Mouse (Mus musculus) limb, embryonic 13.5 days (tissue): ENCODE data around the gene Gm42791. TPM values are rescaled to one million over a fixed set of nuclear protein-coding genes. Genes with fewer than 3 reads are reported as not detected.
A peak's percentile ranks its signal among the peaks of the same experiment; 100 is the strongest.

ENCODE experiments used
- ATAC-seq: fragments of 200-750 bp; cut with Nextera tagmentation; 2 replicates; pipeline ENCODE4 v1.8.0; 2017; ENCODE audit warnings: low read depth, moderate number of reproducible peaks, moderate TSS enrichment; ENCODE audit not compliant: low FRiP score
- H3K27ac ChIP-seq: fragments of 300-500 bp; sonication (generic); 2 replicates; pipeline ENCODE4 v1.5.1; 2015; ENCODE audit warnings: inconsistent platforms, mild to moderate bottlenecking, moderate library complexity
- H3K27me3 ChIP-seq: fragments of 300-500 bp; sonication (generic); 2 replicates; pipeline ENCODE4 v1.6.1; 2015; ENCODE audit warnings: mild to moderate bottlenecking, inconsistent platforms
- H3K36me3 ChIP-seq: fragments of 300-500 bp; sonication (generic); 2 replicates; pipeline ENCODE4 v1.6.1; 2015; ENCODE audit warnings: inconsistent platforms, mild to moderate bottlenecking, moderate library complexity
- H3K4me1 ChIP-seq: fragments of 300-500 bp; sonication (generic); 2 replicates; pipeline ENCODE4 v1.6.1; 2015; ENCODE audit warnings: inconsistent platforms
- H3K4me2 ChIP-seq: fragments of 300-500 bp; sonication (generic); replicated peaks from 2 replicates; pipeline ENCODE4 v1.6.1; 2015; ENCODE audit warnings: inconsistent platforms, mild to moderate bottlenecking, moderate library complexity
- H3K4me3 ChIP-seq: fragments of 300-500 bp; sonication (generic); 2 replicates; pipeline ENCODE4 v1.5.1; 2015; ENCODE audit warnings: moderate library complexity, mild to moderate bottlenecking, inconsistent platforms
- H3K9ac ChIP-seq: fragments of 300-500 bp; sonication (generic); 2 replicates; pipeline ENCODE4 v1.6.1; 2015; ENCODE audit warnings: mild to moderate bottlenecking, inconsistent platforms
- H3K9me3 ChIP-seq: fragments of 300-500 bp; sonication (generic); 2 replicates; pipeline ENCODE4 v1.6.1; 2016; ENCODE audit warnings: inconsistent platforms
- WGBS: fragments of 180-500 bp; shearing (Covaris S2); methylation state at CpG from one replicate; pipeline ENCODE4 v1.1.7; 2015; 5-methylcytosine and 5-hydroxymethylcytosine counted together
- polyA plus RNA-seq: library from polyadenylated mRNA; unstranded; fragments of >200 nt; fragmentation: Nextera tagmentation; extraction: Ambion mirVana; gene quantifications from 2 replicates; pipeline ENCODE4 v1.2.1, GENCODE M21; 2015

Gm42791 gene
- polyA plus RNA-seq, 1 experiment from 2014 or later = 1.6 TPM

DNA sequence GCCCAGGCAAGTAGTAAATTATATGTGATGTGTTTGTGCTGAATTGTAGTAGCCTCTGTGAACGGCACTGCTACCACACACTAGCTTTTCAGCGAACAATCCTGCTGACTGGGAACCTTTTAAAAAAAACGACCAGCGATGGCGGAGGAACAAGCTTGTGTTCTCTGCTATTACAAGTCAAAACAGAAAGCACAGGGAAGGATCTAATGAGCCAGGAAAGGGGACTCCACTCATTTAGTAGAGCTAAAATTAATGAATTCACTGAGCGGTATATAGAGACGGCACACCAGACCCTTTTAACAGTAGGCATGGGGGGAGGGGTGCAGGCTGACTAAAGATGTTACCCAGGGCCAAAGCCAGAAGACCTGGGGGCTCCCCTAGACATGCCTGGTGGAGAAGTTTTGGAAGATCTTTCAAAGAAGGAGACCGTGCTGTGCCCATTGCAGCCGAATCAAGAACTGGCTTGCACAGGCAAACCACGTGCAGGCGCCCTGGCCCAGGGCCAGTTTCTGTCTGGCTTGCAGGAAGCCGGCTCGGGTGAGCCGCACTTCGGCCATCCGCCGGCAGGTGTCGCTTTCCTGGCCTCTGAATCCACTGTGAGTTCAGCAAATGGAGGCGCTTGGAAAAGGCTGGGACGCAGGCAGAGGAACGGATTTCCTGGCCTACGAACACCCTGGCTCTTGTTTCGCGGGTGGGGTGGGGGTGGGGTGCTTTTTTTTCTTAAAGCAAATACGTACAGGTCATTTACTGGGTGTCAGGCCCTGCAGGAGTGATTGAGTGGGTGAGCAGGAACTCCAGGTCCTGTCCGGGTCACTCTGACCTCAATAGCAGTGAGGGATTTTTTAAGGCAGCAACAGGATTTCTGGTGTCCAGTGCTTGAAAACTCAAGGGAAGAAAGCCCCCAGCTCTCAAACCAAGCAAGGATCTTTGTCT is 11.7 kb upstream of the Gm42791 start:
- H3K4me1 ChIP-seq = peaks cover 42% of the 10 kb centered on the region
- 6% methylated on average over 26 of the region's 26 CpGs for WGBS
- no peaks in the 10 kb centered on the region for H3K36me3 ChIP-seq
- no peaks in the 10 kb centered on the region for H3K9me3 ChIP-seq
- H3K4me2 ChIP-seq = peak overlapping the region; percentile 64
- H3K27me3 ChIP-seq = no peaks in the 10 kb centered on the region
- peak overlapping the region; percentile 81 for H3K27ac ChIP-seq
- H3K4me3 ChIP-seq = peak overlapping the region; percentile 38
- peak overlapping the region; percentile 46 for H3K9ac ChIP-seq
- ATAC-seq = peak; percentile 75

DNA sequence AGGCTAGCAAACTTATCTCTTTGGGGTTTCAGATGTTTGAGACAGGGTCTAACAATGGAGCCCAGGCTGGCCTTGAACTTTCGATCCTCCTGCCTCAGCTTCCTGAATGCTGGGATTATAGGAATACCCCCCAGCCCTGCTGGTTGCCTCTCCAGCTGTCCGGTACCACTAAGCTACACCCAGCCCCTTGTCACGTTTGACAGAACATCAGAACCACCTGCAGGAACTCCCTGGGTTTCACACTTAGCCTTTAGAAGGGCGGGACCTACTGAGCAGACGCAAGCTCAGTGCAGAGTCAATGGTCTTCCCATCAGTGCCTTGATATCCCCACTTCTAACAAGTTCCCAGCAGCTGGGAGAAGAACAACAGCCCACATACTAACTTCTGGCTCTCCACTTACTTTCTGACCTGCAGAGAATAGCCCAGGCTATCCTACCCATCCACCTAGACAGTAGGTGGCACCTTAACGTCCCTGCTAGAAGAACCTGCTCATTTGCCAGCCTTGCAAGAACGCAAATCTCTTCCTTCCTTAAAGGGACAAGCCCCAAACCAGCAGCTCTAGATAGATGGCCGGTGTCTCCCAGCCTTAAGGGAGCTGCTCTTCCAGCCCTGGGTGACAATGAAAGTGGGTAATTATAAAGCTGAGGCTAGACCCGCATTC is 10.9 kb upstream of the Gm42791 start:
- Histone ChIP-seq H3K4me3 (peak overlapping the region; percentile 38), H3K9ac (peak overlapping the region; percentile 35; the same call in 1 of the 2 replicates)

DNA sequence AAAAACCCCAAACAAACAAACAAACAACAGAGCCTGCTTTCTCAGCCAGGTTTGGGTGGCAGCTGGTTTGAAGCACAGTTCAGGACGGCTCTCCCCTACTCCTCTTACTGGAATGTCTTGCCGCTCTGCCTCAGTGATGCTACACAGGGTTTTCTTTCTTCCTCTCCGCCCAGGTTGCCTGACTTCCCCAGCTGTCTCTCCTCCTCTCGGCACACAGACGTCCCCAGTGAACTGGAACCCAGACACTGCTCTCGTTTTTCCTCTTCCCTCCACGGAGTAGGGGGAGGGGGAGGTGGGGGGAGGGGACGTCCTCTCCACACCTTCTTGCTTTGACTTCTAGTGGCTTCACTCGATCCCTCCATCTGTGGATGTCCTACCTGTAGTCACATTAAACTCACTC is 10.1 kb upstream of the Gm42791 start:
- H3K4me3 ChIP-seq = no peak overlapping the region
- peaks cover 42% of the 10 kb centered on the region for H3K4me1 ChIP-seq
- H3K27me3 ChIP-seq = no peaks in the 10 kb centered on the region
- WGBS = 29% methylated on average over 8 of the region's 9 CpGs
- H3K4me2 ChIP-seq = no peak overlapping the region
- H3K27ac ChIP-seq = no peak overlapping the region
- H3K9ac ChIP-seq = no peak overlapping the region
- ATAC-seq = no peak
- no peaks in the 10 kb centered on the region for H3K9me3 ChIP-seq
- H3K36me3 ChIP-seq = no peaks in the 10 kb centered on the region

More for the DNA sequence above, 10.9 kb upstream of the Gm42791 start:
- H3K36me3 ChIP-seq = no peaks in the 10 kb centered on the region
- no peak for ATAC-seq
- WGBS = 51% methylated on average over 9 of the region's 9 CpGs
- no peaks in the 10 kb centered on the region for H3K9me3 ChIP-seq
- H3K27me3 ChIP-seq = no peaks in the 10 kb centered on the region
- peak overlapping the region; percentile 64 for H3K4me2 ChIP-seq
- peaks cover 42% of the 10 kb centered on the region for H3K4me1 ChIP-seq
- peak overlapping the region; percentile 74; the same call in 1 of the 2 replicates for H3K27ac ChIP-seq

DNA sequence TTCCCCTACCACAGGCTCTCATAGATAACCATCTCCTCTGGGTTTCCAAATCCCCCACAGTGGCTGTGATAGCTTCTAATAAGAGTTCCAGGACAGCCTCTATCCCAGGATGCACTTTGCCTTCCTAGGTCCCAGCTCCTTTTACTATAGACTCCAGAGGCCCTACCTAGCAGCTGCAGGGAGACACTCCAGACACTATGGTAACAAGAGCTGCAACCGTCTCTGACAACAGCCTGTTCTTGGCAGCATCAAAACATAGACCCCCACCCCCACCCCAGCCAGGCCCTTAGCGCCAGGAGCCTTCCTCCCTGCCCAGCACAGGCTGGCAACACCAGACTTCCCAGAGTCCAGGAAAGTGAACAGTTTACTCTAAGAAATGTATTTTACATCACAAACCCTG is 8.2 kb upstream of the Gm42791 start:
- Histone ChIP-seq H3K36me3 (no peaks in the 10 kb centered on the region), H3K27ac (peak overlapping the region; percentile 69; the same call in 1 of the 2 replicates), H3K9me3 (no peaks in the 10 kb centered on the region), H3K9ac (no peak overlapping the region), H3K4me1 (peaks cover 46% of the 10 kb centered on the region), H3K4me3 (no peak overlapping the region), H3K27me3 (no peaks in the 10 kb centered on the region), H3K4me2 (peak overlapping the region; percentile 44; the same call in 1 of the 2 replicates)
- WGBS = 24% methylated on average over 2 of the region's 2 CpGs
- ATAC-seq = no peak

DNA sequence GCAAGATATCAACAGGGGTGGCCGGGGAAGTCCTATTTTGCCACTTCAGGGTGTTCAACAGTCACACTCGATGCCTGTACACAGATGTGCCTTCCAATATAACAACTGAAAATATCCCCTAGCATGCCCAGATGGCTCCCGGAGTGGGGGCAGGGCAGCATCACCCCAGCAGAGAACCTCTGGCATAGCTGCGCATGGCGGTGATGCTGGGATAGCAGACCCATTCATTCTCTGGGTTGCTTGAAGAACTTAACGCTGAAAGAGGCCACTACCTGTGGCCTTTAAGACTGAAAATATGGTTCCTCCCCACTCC is 7.8 kb upstream of the Gm42791 start:
- WGBS = 35% methylated on average over 6 of the region's 6 CpGs
- Histone ChIP-seq H3K4me1 (peaks cover 46% of the 10 kb centered on the region), H3K9ac (no peak overlapping the region), H3K27ac (peak overlapping the region; percentile 69; the same call in 1 of the 2 replicates), H3K4me3 (no peak overlapping the region), H3K27me3 (no peaks in the 10 kb centered on the region), H3K9me3 (no peaks in the 10 kb centered on the region), H3K36me3 (no peaks in the 10 kb centered on the region), H3K4me2 (peak overlapping the region; percentile 44)
- ATAC-seq = no peak

DNA sequence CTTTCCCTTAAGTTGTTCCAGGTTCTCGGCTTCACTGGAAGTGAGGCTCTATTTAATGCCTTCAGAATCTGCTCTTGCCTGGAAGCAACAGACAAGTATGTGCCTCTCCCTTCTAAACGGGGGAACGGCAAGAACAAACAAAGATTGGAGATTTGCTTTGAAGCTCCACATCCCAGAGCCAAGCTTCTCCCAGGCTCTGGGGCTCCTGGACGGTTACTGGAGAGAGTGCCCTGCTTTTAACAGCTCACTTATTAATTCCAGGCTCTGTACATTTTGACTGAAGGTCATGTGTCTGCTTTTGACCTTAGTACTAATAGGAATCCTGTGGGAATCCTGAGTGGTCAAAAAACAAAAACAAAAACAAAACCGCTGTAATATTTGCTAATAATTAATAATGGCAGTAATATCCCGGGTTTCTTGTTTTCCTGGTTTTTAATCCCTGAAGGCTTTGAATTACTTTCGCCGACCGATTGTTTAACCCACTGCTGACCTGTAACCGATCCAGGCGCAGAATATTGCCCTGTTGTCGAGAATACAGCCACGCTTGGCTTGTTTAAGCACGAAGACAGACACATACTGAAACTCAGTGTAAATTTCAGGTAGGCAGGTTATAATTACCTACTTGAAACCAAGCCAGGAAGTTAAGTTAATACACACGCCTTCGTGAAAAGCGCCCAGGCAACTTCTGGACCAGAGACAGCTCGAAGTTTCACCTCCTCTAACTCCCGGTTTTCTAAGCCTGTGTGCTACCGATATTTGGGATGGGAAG is 7.3 kb upstream of the Gm42791 start:
- Histone ChIP-seq H3K9me3 (no peaks in the 10 kb centered on the region), H3K36me3 (no peaks in the 10 kb centered on the region), H3K4me2 (peak overlapping the region; percentile 44), H3K4me3 (no peak overlapping the region), H3K27me3 (no peaks in the 10 kb centered on the region), H3K27ac (peak overlapping the region; percentile 69), H3K9ac (no peak overlapping the region), H3K4me1 (peaks cover 43% of the 10 kb centered on the region)
- no peak for ATAC-seq
- WGBS = 18% methylated on average over 20 of the region's 20 CpGs

DNA sequence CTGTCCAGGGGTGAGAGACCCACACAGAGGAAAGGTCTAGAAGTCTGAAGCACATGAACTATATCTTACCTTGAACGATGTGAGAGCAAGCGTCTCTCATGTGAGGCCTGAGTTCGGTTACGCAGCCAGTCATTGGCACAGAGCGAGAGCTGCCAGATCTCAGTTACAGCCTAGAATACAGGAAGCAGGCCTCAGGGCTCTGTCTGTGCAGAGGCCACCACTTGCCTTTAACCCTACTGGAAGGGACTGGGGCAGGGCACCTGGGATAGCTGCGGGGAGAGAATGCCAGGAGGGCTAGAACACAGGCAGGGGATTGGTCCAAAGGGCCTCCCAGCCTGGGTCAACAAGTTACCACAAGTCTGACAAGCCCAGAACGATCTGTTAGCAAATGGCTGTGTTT is 4.9 kb upstream of the Gm42791 start:
- WGBS = 82% methylated on average over 7 of the region's 7 CpGs
- peaks cover 42% of the 10 kb centered on the region for H3K4me1 ChIP-seq
- H3K4me3 ChIP-seq = no peak overlapping the region
- H3K4me2 ChIP-seq = no peak overlapping the region
- H3K9ac ChIP-seq = no peak overlapping the region
- no peaks in the 10 kb centered on the region for H3K36me3 ChIP-seq
- no peak overlapping the region for H3K27ac ChIP-seq
- ATAC-seq = no peak
- no peaks in the 10 kb centered on the region for H3K27me3 ChIP-seq
- H3K9me3 ChIP-seq = no peaks in the 10 kb centered on the region

DNA sequence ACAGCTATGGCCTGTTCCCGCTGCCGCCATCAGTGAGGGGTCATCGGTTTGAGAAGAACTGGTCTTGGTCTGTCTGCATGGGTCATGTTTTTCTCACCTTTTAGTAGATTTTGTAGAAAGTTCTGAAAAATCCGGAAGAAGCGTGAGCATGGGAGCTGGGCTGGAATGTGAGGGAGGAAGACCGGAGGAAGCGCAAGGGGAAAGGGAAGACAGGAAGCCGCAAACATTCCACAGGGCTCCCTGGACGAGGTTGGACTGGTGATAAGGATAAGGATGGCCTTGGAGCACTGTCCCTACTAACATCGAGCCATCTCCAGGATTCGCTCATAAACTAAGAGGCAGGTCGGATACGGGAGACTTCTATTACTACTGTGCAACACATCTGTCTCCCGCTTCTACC is 3.6 kb upstream of the Gm42791 start:
- Histone ChIP-seq H3K27ac (no peak overlapping the region), H3K9ac (no peak overlapping the region), H3K4me2 (no peak overlapping the region), H3K9me3 (no peaks in the 10 kb centered on the region), H3K4me1 (peaks cover 50% of the 10 kb centered on the region), H3K27me3 (no peaks in the 10 kb centered on the region), H3K4me3 (no peak overlapping the region), H3K36me3 (no peaks in the 10 kb centered on the region)
- ATAC-seq = no peak
- 82% methylated on average over 14 of the region's 14 CpGs for WGBS

DNA sequence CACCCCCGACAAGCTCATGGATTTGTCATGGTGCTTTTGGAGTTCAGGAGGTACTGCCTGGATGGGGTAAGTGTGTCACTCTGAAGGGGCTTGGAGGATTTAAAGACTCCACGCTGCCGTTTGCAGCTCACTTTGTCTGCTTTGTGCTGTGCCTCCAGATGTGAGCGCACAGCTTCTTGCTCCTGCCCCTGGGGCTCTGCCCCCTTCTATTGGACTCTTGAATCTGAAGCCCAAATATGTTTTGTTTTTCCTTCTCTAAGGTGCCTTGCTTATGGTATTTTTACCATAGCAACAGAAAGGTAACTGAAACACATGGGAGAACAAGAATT is 1.7 kb upstream of the Gm42791 start:
- Histone ChIP-seq H3K4me3 (no peak overlapping the region), H3K36me3 (peaks cover 10% of the 10 kb centered on the region), H3K4me1 (peaks cover 32% of the 10 kb centered on the region), H3K4me2 (no peak overlapping the region), H3K9ac (no peak overlapping the region), H3K27ac (no peak overlapping the region), H3K9me3 (peaks cover 8% of the 10 kb centered on the region; the same call in 1 of the 2 replicates), H3K27me3 (no peaks in the 10 kb centered on the region)
- ATAC-seq = no peak
- WGBS = 45% methylated on average over 4 of the region's 4 CpGs

DNA sequence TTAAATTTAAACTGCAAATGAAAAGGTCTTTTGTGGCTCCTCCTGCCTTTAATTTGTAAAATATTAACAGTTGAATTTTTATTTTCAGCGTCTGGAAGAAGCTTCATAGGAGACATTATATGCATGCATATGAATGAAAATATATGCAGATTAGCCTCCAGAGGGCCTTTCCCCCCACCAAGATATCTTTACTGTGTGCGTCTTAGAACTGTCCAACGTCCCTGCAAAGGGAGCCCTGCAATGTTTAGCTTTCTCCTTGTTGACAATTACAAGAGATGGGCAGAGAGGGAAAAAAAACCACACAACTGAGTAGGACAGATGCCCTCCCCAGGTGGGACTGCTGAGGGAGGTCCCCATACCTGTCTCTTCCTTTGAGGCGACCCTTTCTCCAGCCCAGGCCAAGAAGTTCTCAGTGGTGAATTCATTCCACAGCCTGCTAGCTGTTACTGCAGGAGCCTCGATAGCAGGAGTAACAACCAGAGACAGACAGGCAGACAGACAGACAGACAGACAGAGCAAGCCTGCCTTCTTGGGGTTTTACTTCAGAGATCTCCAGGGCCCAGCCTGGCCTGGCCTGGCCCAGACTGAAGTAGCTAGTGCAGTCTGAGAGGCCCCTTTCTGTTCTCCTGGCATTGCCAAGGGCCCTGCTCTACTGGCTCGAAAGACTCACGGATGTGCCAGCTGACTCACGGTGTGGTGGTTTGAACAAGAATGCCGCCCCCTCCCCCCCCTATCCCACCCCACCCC is 1.2 kb upstream of the Gm42791 start:
- ATAC-seq = no peak
- 0 out of 2 replicates have a peak overlapping the region, but pooled peaks have one; percentile 26 for H3K9ac ChIP-seq
- H3K4me1 ChIP-seq = peaks cover 32% of the 10 kb centered on the region
- H3K4me3 ChIP-seq = no peak overlapping the region
- peak overlapping the region; percentile 99; the same call in 1 of the 2 replicates for H3K27ac ChIP-seq
- peaks cover 11% of the 10 kb centered on the region for H3K36me3 ChIP-seq
- H3K9me3 ChIP-seq = peaks cover 9% of the 10 kb centered on the region
- WGBS = 60% methylated on average over 9 of the region's 9 CpGs
- no peaks in the 10 kb centered on the region for H3K27me3 ChIP-seq
- no peak overlapping the region for H3K4me2 ChIP-seq

DNA sequence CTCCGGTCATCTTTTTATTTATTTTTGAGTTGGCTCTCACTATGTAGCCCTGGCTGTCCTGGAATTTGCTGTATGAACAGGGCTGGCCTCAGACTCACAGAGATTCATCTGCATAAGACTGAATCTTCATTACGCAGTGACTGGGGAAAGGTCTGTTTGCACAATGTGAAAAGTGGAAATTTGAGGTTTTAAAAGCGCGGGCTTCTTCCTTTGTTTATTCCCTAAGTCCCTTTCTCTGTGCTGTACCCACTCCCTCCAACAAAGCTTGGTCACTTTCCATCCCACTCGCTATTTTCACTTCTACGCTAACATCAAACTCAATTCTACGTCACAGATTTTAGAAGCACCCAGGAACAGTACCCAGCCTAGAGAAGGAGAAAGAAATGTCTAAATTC is 639 bp downstream of the Gm42791 start:
- H3K27me3 ChIP-seq = no peaks in the 10 kb centered on the region
- H3K4me3 ChIP-seq = peak overlapping the region; percentile 58
- peak overlapping the region; percentile 76 for H3K4me2 ChIP-seq
- no peak for ATAC-seq
- peak overlapping the region; percentile 79 for H3K9ac ChIP-seq
- H3K4me1 ChIP-seq = peaks cover 28% of the 10 kb centered on the region
- H3K9me3 ChIP-seq = peaks cover 18% of the 10 kb centered on the region
- H3K27ac ChIP-seq = peak overlapping the region; percentile 99
- 38% methylated on average over 7 of the region's 7 CpGs for WGBS
- peaks cover 11% of the 10 kb centered on the region for H3K36me3 ChIP-seq
